Mouse (Mus musculus): ENCODE measurements around the gene Rasgef1c. TPM values are rescaled to one million over a fixed set of nuclear protein-coding genes. Genes with fewer than 3 reads are reported as not detected.

Rasgef1c gene
- polyA plus RNA-seq, 1 experiment from 2014 or later = 0.30 TPM

- no peak for ATAC-seq (ENCODE audit: low FRiP score, low TSS enrichment)
- H3K36me3 ChIP-seq (ENCODE audit: insufficient read depth, low read length) = no peaks in the 10 kb centered on the region
- 76% methylated on average over 7 of the region's 7 CpGs for WGBS
Observed at GRCm38 (mm10) chr11:49981321-49981963, 79.8 kb downstream of the Rasgef1c start.

GRCm38 (mm10) chr11:49982094-49982493 lies 80.5 kb downstream of the Rasgef1c start:
- ATAC-seq (ENCODE audit: low FRiP score, low TSS enrichment) = no peak
- whole genome bisulfite sequencing = 82% methylated on average over 4 of the region's 4 CpGs
- no peak overlapping the region for H3K4me2 ChIP-seq (replicated peaks; ENCODE audit: low read depth, low read length)
- H3K27me3 ChIP-seq (ENCODE audit: insufficient read depth, low read length) = no peaks in the 10 kb centered on the region
- no peaks in the 10 kb centered on the region for H3K9me3 ChIP-seq (ENCODE audit: low read length)
- H3K36me3 ChIP-seq (ENCODE audit: insufficient read depth, low read length) = no peaks in the 10 kb centered on the region
- H3K9ac ChIP-seq (replicated peaks; ENCODE audit: low read length) = no peak overlapping the region
- no peak overlapping the region for H3K27ac ChIP-seq (ENCODE audit: low read length)
- no peaks in the 10 kb centered on the region for H3K4me1 ChIP-seq (ENCODE audit: insufficient read depth, low read length)
- no peak overlapping the region for H3K4me3 ChIP-seq (ENCODE audit: low read length)

More at GRCm38 (mm10) chr11:49981321-49981963, 79.8 kb downstream of the Rasgef1c start:
- Histone ChIP-seq H3K4me1 (ENCODE audit: insufficient read depth, low read length) (no peaks in the 10 kb centered on the region), H3K27ac (ENCODE audit: low read length) (no peak overlapping the region), H3K4me2 (replicated peaks; ENCODE audit: low read depth, low read length) (no peak overlapping the region), H3K9me3 (ENCODE audit: low read length) (no peaks in the 10 kb centered on the region), H3K4me3 (ENCODE audit: low read length) (no peak overlapping the region), H3K27me3 (ENCODE audit: insufficient read depth, low read length) (no peaks in the 10 kb centered on the region), H3K9ac (replicated peaks; ENCODE audit: low read length) (no peak overlapping the region)

- 31% methylated on average over 4 of the region's 4 CpGs for WGBS
- H3K4me2 ChIP-seq (replicated peaks; ENCODE audit: low read depth, low read length) = no peak overlapping the region
- no peaks in the 10 kb centered on the region for H3K9me3 ChIP-seq (ENCODE audit: low read length)
- H3K4me1 ChIP-seq (ENCODE audit: insufficient read depth, low read length) = no peaks in the 10 kb centered on the region
- H3K27ac ChIP-seq (ENCODE audit: low read length) = no peak overlapping the region
- no peaks in the 10 kb centered on the region for H3K27me3 ChIP-seq (ENCODE audit: insufficient read depth, low read length)
- ATAC-seq (ENCODE audit: low FRiP score, low TSS enrichment) = no peak
- no peak overlapping the region for H3K9ac ChIP-seq (replicated peaks; ENCODE audit: low read length)
- H3K36me3 ChIP-seq (ENCODE audit: insufficient read depth, low read length) = no peaks in the 10 kb centered on the region
- no peak overlapping the region for H3K4me3 ChIP-seq (ENCODE audit: low read length)
Observed at GRCm38 (mm10) chr11:49982881-49983280, 81.2 kb downstream of the Rasgef1c start.

GRCm38 (mm10) chr11:49983875-49984552 lies 82.4 kb downstream of the Rasgef1c start:
- no peaks in the 10 kb centered on the region for H3K4me1 ChIP-seq (ENCODE audit: insufficient read depth, low read length)
- no peak overlapping the region for H3K4me2 ChIP-seq (replicated peaks; ENCODE audit: low read depth, low read length)
- H3K9ac ChIP-seq (replicated peaks; ENCODE audit: low read length) = no peak overlapping the region
- no peak overlapping the region for H3K4me3 ChIP-seq (ENCODE audit: low read length)
- 82% methylated on average over 4 of the region's 4 CpGs for WGBS
- H3K36me3 ChIP-seq (ENCODE audit: insufficient read depth, low read length) = no peaks in the 10 kb centered on the region
- no peak overlapping the region for H3K27ac ChIP-seq (ENCODE audit: low read length)
- ATAC-seq (ENCODE audit: low FRiP score, low TSS enrichment) = no peak
- H3K27me3 ChIP-seq (ENCODE audit: insufficient read depth, low read length) = no peaks in the 10 kb centered on the region
- no peaks in the 10 kb centered on the region for H3K9me3 ChIP-seq (ENCODE audit: low read length)

- Histone ChIP-seq H3K9me3 (ENCODE audit: low read length) (no peaks in the 10 kb centered on the region), H3K9ac (replicated peaks; ENCODE audit: low read length) (no peak overlapping the region), H3K36me3 (ENCODE audit: insufficient read depth, low read length) (no peaks in the 10 kb centered on the region), H3K4me2 (replicated peaks; ENCODE audit: low read depth, low read length) (no peak overlapping the region), H3K27ac (ENCODE audit: low read length) (no peak overlapping the region), H3K4me3 (ENCODE audit: low read length) (no peak overlapping the region), H3K27me3 (ENCODE audit: insufficient read depth, low read length) (no peaks in the 10 kb centered on the region), H3K4me1 (ENCODE audit: insufficient read depth, low read length) (no peaks in the 10 kb centered on the region)
- ATAC-seq (ENCODE audit: low FRiP score, low TSS enrichment) = no peak
- 85% methylated on average over 4 of the region's 4 CpGs for WGBS
Observed at GRCm38 (mm10) chr11:49985009-49985408, 83.4 kb downstream of the Rasgef1c start.

- ATAC-seq (ENCODE audit: low FRiP score, low TSS enrichment) = peak; percentile 73; the same call in 1 of the 2 replicates
- no peak overlapping the region for H3K4me3 ChIP-seq (ENCODE audit: low read length)
- no peaks in the 10 kb centered on the region for H3K4me1 ChIP-seq (ENCODE audit: insufficient read depth, low read length)
- H3K27me3 ChIP-seq (ENCODE audit: insufficient read depth, low read length) = no peaks in the 10 kb centered on the region
- H3K4me2 ChIP-seq (replicated peaks; ENCODE audit: low read depth, low read length) = no peak overlapping the region
- H3K9ac ChIP-seq (replicated peaks; ENCODE audit: low read length) = no peak overlapping the region
- no peaks in the 10 kb centered on the region for H3K36me3 ChIP-seq (ENCODE audit: insufficient read depth, low read length)
- no peak overlapping the region for H3K27ac ChIP-seq (ENCODE audit: low read length)
- WGBS = 20% methylated on average over 9 of the region's 10 CpGs
- no peaks in the 10 kb centered on the region for H3K9me3 ChIP-seq (ENCODE audit: low read length)
Observed at GRCm38 (mm10) chr11:49986277-49987036, 84.8 kb downstream of the Rasgef1c start.

GRCm38 (mm10) chr11:49994536-49994935 lies 92.9 kb downstream of the Rasgef1c start:
- Histone ChIP-seq H3K27ac (ENCODE audit: low read length) (no peak overlapping the region), H3K9me3 (ENCODE audit: low read length) (no peaks in the 10 kb centered on the region), H3K36me3 (ENCODE audit: insufficient read depth, low read length) (no peaks in the 10 kb centered on the region), H3K4me3 (ENCODE audit: low read length) (no peak overlapping the region), H3K4me1 (ENCODE audit: insufficient read depth, low read length) (no peaks in the 10 kb centered on the region), H3K9ac (replicated peaks; ENCODE audit: low read length) (no peak overlapping the region), H3K27me3 (ENCODE audit: insufficient read depth, low read length) (no peaks in the 10 kb centered on the region), H3K4me2 (replicated peaks; ENCODE audit: low read depth, low read length) (no peak overlapping the region)
- 51% methylated on average over 2 of the region's 2 CpGs for WGBS
- ATAC-seq (ENCODE audit: low FRiP score, low TSS enrichment) = no peak

- no peaks in the 10 kb centered on the region for H3K9me3 ChIP-seq (ENCODE audit: low read length)
- no peak for ATAC-seq (ENCODE audit: low FRiP score, low TSS enrichment)
- WGBS = 69% methylated on average over 4 of the region's 4 CpGs
- no peaks in the 10 kb centered on the region for H3K27me3 ChIP-seq (ENCODE audit: insufficient read depth, low read length)
- no peak overlapping the region for H3K27ac ChIP-seq (ENCODE audit: low read length)
- H3K4me2 ChIP-seq (replicated peaks; ENCODE audit: low read depth, low read length) = no peak overlapping the region
- no peak overlapping the region for H3K9ac ChIP-seq (replicated peaks; ENCODE audit: low read length)
- H3K36me3 ChIP-seq (ENCODE audit: insufficient read depth, low read length) = no peaks in the 10 kb centered on the region
- no peak overlapping the region for H3K4me3 ChIP-seq (ENCODE audit: low read length)
- no peaks in the 10 kb centered on the region for H3K4me1 ChIP-seq (ENCODE audit: insufficient read depth, low read length)
Observed at GRCm38 (mm10) chr11:49996398-49996797, 94.8 kb downstream of the Rasgef1c start.

- H3K4me3 ChIP-seq (ENCODE audit: low read length) = no peak overlapping the region
- 65% methylated on average over 5 of the region's 5 CpGs for WGBS
Observed at GRCm38 (mm10) chr11:49997321-49997720, 95.7 kb downstream of the Rasgef1c start.

GRCm38 (mm10) chr11:50002853-50003252 lies 101.2 kb downstream of the Rasgef1c start:
- H3K9me3 ChIP-seq (ENCODE audit: low read length) = no peaks in the 10 kb centered on the region
- H3K36me3 ChIP-seq (ENCODE audit: insufficient read depth, low read length) = no peaks in the 10 kb centered on the region
- no peaks in the 10 kb centered on the region for H3K27me3 ChIP-seq (ENCODE audit: insufficient read depth, low read length)
- no peak overlapping the region for H3K4me3 ChIP-seq (ENCODE audit: low read length)
- H3K9ac ChIP-seq (replicated peaks; ENCODE audit: low read length) = no peak overlapping the region
- no peaks in the 10 kb centered on the region for H3K4me1 ChIP-seq (ENCODE audit: insufficient read depth, low read length)
- H3K27ac ChIP-seq (ENCODE audit: low read length) = no peak overlapping the region
- WGBS = 88% methylated on average over 4 of the region's 4 CpGs
- H3K4me2 ChIP-seq (replicated peaks; ENCODE audit: low read depth, low read length) = no peak overlapping the region
- ATAC-seq (ENCODE audit: low FRiP score, low TSS enrichment) = no peak

More at GRCm38 (mm10) chr11:49997321-49997720, 95.7 kb downstream of the Rasgef1c start:
- no peaks in the 10 kb centered on the region for H3K36me3 ChIP-seq (ENCODE audit: insufficient read depth, low read length)
- H3K9me3 ChIP-seq (ENCODE audit: low read length) = no peaks in the 10 kb centered on the region
- H3K27me3 ChIP-seq (ENCODE audit: insufficient read depth, low read length) = no peaks in the 10 kb centered on the region
- no peak for ATAC-seq (ENCODE audit: low FRiP score, low TSS enrichment)
- no peak overlapping the region for H3K27ac ChIP-seq (ENCODE audit: low read length)
- H3K4me1 ChIP-seq (ENCODE audit: insufficient read depth, low read length) = no peaks in the 10 kb centered on the region
- H3K9ac ChIP-seq (replicated peaks; ENCODE audit: low read length) = no peak overlapping the region
- H3K4me2 ChIP-seq (replicated peaks; ENCODE audit: low read depth, low read length) = no peak overlapping the region
